Mouse (Mus musculus) kidney, embryonic 16.5 days (tissue): ENCODE results near the gene Epn2. TPM values are rescaled to one million over a fixed set of nuclear protein-coding genes. Genes with fewer than 3 reads are reported as not detected.

Experiments
- ATAC-seq: fragments of 200-750 bp; cut with Nextera tagmentation; 2 replicates; pipeline ENCODE4 v1.8.0; 2017; ENCODE audit warnings: moderate TSS enrichment; ENCODE audit not compliant: low FRiP score, low TSS enrichment
- H3K27ac ChIP-seq: fragments of 300-500 bp; sonication (generic); 2 replicates; pipeline ENCODE4 v1.5.1; 2014; ENCODE audit warnings: low read length
- H3K27me3 ChIP-seq: fragments of 300-500 bp; sonication (generic); 2 replicates; pipeline ENCODE4 v1.6.1; 2014; ENCODE audit warnings: low read length, control low read depth, mixed read lengths; ENCODE audit not compliant: insufficient read depth
- H3K36me3 ChIP-seq: fragments of 300-500 bp; sonication (generic); 2 replicates; pipeline ENCODE4 v1.6.1; 2014; ENCODE audit warnings: low read length, control low read depth, mixed read lengths; ENCODE audit not compliant: insufficient read depth
- H3K4me1 ChIP-seq: fragments of 300-500 bp; sonication (generic); 2 replicates; pipeline ENCODE4 v1.6.1; 2014; ENCODE audit warnings: low read length, control low read depth, mixed read lengths; ENCODE audit not compliant: insufficient read depth
- H3K4me2 ChIP-seq: fragments of 300-500 bp; sonication (generic); replicated peaks from 2 replicates; pipeline ENCODE4 v1.6.1; 2014; ENCODE audit warnings: low read depth, low read length
- H3K4me3 ChIP-seq: fragments of 300-500 bp; sonication (generic); 2 replicates; pipeline ENCODE4 v1.5.1; 2014; ENCODE audit warnings: mild to moderate bottlenecking, low read length
- H3K9ac ChIP-seq: fragments of 300-500 bp; sonication (generic); replicated peaks from 2 replicates; pipeline ENCODE4 v1.6.1; 2014; ENCODE audit warnings: low read length
- H3K9me3 ChIP-seq: fragments of 300-500 bp; sonication (generic); 2 replicates; pipeline ENCODE4 v1.6.1; 2016; ENCODE audit warnings: low read length, control low read depth
- WGBS: fragments of 180-500 bp; shearing (Covaris S2); extraction: QIAGEN DNeasy Blood & Tissue Kit; methylation state at CpG from one replicate; pipeline ENCODE4 v1.1.7; 2014; 5-methylcytosine and 5-hydroxymethylcytosine counted together
- polyA plus RNA-seq: library from polyadenylated mRNA; unstranded; fragments of >200 nt; fragmentation: Nextera tagmentation; extraction: Ambion mirVana; gene quantifications from 2 replicates; pipeline ENCODE4 v1.2.1, GENCODE M21; 2015

Epn2 gene
- polyA plus RNA-seq, 1 experiment from 2014 or later: 25.0 TPM

- no peaks in the 10 kb centered on the region for H3K9me3 ChIP-seq
- WGBS: under 1% methylated on average over 17 of the region's 17 CpGs
- H3K4me3 ChIP-seq: peak overlapping the region; percentile 66
- no peaks in the 10 kb centered on the region for H3K27me3 ChIP-seq
- peaks cover 20% of the 10 kb centered on the region for H3K4me1 ChIP-seq
- H3K27ac ChIP-seq: peak overlapping the region; percentile 91
- H3K36me3 ChIP-seq: no peaks in the 10 kb centered on the region
- peak overlapping the region; percentile 78 for H3K9ac ChIP-seq
- 0 out of 2 replicates have a peak, but pooled peaks have one; percentile 30 for ATAC-seq
- peak overlapping the region; percentile 81 for H3K4me2 ChIP-seq
Measured at GRCm38 (mm10) chr11:61578541-61578982, 925 bp downstream of the Epn2 start.

DNA sequence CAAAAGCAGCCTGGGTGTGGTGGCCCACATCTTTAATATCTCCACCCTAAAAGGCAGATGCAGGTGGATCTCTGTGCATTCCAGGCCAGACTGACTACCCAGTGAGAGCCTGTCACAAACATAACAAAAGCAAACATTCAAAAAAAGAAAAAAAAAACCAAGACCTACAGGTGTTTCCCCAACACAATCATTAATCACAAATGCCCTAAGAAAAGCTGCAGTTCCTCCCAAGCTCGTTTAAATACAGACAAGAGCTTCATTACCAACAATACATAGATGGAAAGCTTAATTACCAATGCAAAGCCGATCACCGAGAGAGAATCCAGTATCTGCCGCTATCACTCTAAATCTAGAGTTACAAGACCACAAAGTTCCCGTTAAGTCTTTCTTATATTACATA is 1.5 kb downstream of the Epn2 start:
- 2% methylated on average over 5 of the region's 5 CpGs for WGBS
- ATAC-seq: no peak
- H3K9ac ChIP-seq: peak overlapping the region; percentile 46; the same call in 1 of the 2 replicates

DNA sequence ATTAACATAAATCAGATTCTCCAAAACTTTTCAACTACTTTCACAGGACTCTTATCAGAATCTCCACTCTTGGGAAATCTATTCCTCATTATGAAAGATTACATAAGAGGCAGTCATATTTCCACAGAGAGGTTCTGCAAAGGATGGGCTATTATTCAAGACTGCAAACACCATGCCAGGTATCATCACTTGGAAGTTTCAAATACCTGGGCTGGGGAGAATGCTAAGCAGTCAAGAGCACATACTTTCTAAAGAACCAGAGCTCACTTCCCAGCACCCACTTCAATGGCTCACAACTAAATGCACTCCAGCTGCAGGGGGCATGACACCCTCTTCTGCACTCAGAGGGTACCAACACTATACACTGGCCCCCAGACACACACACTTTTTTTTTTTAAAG is 2.1 kb downstream of the Epn2 start:
- Histone ChIP-seq H3K4me1 (peaks cover 20% of the 10 kb centered on the region), H3K9me3 (no peaks in the 10 kb centered on the region), H3K36me3 (no peaks in the 10 kb centered on the region), H3K4me3 (no peak overlapping the region; the same call in 1 of the 2 replicates), H3K27me3 (no peaks in the 10 kb centered on the region), H3K9ac (no peak overlapping the region), H3K4me2 (peak overlapping the region; percentile 81), H3K27ac (no peak overlapping the region)
- no peak for ATAC-seq

More for the DNA sequence above, 1.5 kb downstream of the Epn2 start:
- Histone ChIP-seq H3K4me1 (peaks cover 20% of the 10 kb centered on the region), H3K27me3 (no peaks in the 10 kb centered on the region), H3K4me2 (peak overlapping the region; percentile 81), H3K4me3 (peak overlapping the region; percentile 66), H3K9me3 (no peaks in the 10 kb centered on the region), H3K27ac (no peak overlapping the region), H3K36me3 (no peaks in the 10 kb centered on the region)

- Histone ChIP-seq H3K27me3 (no peaks in the 10 kb centered on the region), H3K36me3 (no peaks in the 10 kb centered on the region), H3K9me3 (no peaks in the 10 kb centered on the region), H3K4me3 (no peak overlapping the region), H3K4me1 (peaks cover 18% of the 10 kb centered on the region), H3K27ac (no peak overlapping the region), H3K4me2 (no peak overlapping the region), H3K9ac (no peak overlapping the region)
- WGBS: 72% methylated on average over 4 of the region's 4 CpGs
- ATAC-seq: no peak
Measured at GRCm38 (mm10) chr11:61573266-61573665, 6.2 kb downstream of the Epn2 start.

DNA sequence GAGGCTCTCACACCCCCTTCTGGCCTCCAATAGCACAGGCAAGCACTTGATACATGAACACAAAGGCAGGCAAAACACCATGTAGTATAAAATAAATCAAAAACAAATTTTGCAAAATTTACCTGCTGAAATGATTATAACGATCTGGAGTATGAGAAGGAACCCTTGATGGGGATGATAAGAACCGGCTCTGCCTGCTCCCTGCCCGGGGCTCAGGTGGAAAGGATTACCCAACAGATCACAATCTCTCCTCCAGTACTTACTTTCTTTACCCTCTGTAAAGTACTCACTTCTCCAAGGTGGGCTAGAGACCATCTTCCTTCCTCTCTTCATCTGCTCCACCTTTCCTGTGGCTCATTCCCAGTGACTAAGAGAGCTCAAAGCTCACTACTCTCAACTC is 8.3 kb downstream of the Epn2 start:
- H3K9ac ChIP-seq: no peak overlapping the region
- ATAC-seq: no peak
- no peaks in the 10 kb centered on the region for H3K9me3 ChIP-seq
- H3K4me3 ChIP-seq: no peak overlapping the region
- no peaks in the 10 kb centered on the region for H3K4me1 ChIP-seq
- no peak overlapping the region for H3K4me2 ChIP-seq
- 91% methylated on average over 3 of the region's 3 CpGs for WGBS
- no peaks in the 10 kb centered on the region for H3K36me3 ChIP-seq
- no peak overlapping the region for H3K27ac ChIP-seq
- no peaks in the 10 kb centered on the region for H3K27me3 ChIP-seq

DNA sequence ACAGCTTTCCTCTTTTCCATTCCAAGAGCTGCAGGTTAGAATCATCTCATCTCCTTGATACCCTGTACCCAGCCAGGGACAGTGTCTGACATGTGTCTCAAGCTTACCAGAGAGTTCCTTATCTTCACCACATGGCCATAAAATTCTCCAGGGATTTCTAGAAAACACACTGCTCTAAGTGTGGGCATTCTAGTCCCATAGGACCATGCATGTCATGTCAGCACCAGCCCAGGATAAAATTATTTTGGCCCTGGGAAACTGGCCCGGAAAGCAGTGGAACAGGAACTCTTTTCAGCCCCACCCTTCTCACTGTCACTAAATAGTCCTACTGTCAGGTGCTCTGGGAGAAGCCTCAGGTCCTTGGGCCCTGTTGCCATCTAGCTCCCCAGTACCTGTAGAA is 9.8 kb downstream of the Epn2 start:
- no peaks in the 10 kb centered on the region for H3K9me3 ChIP-seq
- no peak overlapping the region for H3K4me2 ChIP-seq
- H3K27me3 ChIP-seq: no peaks in the 10 kb centered on the region
- no peak overlapping the region for H3K4me3 ChIP-seq
- 92% methylated on average over 1 of the region's 1 CpGs for WGBS
- H3K9ac ChIP-seq: no peak overlapping the region
- no peaks in the 10 kb centered on the region for H3K36me3 ChIP-seq
- no peaks in the 10 kb centered on the region for H3K4me1 ChIP-seq
- ATAC-seq: no peak
- no peak overlapping the region for H3K27ac ChIP-seq

GRCm38 (mm10) chr11:61564566-61564965 is 14.9 kb downstream of the Epn2 start:
- no peak for ATAC-seq
- WGBS: 87% methylated on average over 2 of the region's 2 CpGs

DNA sequence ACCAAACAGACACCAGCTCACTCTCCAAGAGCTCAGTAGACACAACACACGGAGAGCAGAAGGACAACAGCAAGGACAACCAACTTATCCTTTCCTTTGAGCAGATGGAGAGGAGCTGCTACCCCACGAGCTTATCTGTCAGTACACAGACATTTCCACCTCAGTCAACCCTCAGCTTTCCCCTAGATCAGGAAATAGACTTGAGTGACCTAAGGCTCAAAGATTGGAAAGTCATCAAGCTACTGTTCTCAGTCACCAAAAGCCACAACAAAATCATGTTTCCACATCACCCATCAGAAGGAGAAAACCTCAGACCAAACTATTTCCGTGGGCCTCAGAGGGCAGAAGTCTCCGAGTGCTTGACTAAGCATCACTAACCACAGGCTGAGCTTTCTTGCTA is 15.5 kb downstream of the Epn2 start:
- Histone ChIP-seq H3K9me3 (no peaks in the 10 kb centered on the region), H3K4me2 (no peak overlapping the region), H3K36me3 (no peaks in the 10 kb centered on the region), H3K9ac (no peak overlapping the region), H3K4me3 (no peak overlapping the region), H3K27ac (no peak overlapping the region), H3K27me3 (no peaks in the 10 kb centered on the region), H3K4me1 (peaks cover 3% of the 10 kb centered on the region; the same call in 1 of the 2 replicates)
- whole genome bisulfite sequencing: 69% methylated on average over 4 of the region's 4 CpGs
- ATAC-seq: no peak

More at GRCm38 (mm10) chr11:61564566-61564965, 14.9 kb downstream of the Epn2 start:
- Histone ChIP-seq H3K4me3 (no peak overlapping the region), H3K36me3 (no peaks in the 10 kb centered on the region), H3K27ac (no peak overlapping the region), H3K4me2 (no peak overlapping the region), H3K4me1 (peaks cover 3% of the 10 kb centered on the region; the same call in 1 of the 2 replicates), H3K9me3 (no peaks in the 10 kb centered on the region), H3K9ac (no peak overlapping the region), H3K27me3 (no peaks in the 10 kb centered on the region)

- no peak for ATAC-seq
- peaks cover 3% of the 10 kb centered on the region; the same call in 1 of the 2 replicates for H3K4me1 ChIP-seq
- no peak overlapping the region for H3K4me3 ChIP-seq
- 77% methylated on average over 5 of the region's 5 CpGs for WGBS
- H3K9ac ChIP-seq: no peak overlapping the region
- no peak overlapping the region for H3K4me2 ChIP-seq
- H3K36me3 ChIP-seq: no peaks in the 10 kb centered on the region
- H3K27ac ChIP-seq: no peak overlapping the region
- H3K9me3 ChIP-seq: no peaks in the 10 kb centered on the region
- no peaks in the 10 kb centered on the region for H3K27me3 ChIP-seq
Measured at GRCm38 (mm10) chr11:61562421-61562820, 17.1 kb downstream of the Epn2 start.

DNA sequence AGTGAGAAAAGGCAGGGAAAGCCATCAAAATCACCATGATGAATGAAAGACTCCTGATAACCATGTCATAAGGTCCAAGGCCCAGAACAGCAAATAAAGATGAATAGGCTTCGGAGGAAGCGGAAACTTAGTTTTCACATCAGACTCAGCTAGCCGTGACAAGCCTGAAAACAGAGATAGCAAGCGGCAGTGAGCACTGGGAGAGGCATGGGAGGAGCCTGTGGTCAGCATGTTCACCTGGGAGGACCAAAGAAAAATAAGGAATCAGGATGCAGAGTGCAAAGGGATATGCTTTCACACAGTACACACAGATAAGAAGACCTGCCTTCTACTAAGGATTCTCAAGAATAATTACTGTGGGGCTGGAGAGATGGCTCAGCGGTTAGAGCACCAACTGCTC is 19.9 kb downstream of the Epn2 start:
- ATAC-seq: no peak
- Histone ChIP-seq H3K9me3 (no peaks in the 10 kb centered on the region), H3K4me3 (no peak overlapping the region), H3K27me3 (no peaks in the 10 kb centered on the region), H3K27ac (no peak overlapping the region), H3K4me1 (peaks cover 3% of the 10 kb centered on the region; the same call in 1 of the 2 replicates), H3K36me3 (no peaks in the 10 kb centered on the region), H3K4me2 (no peak overlapping the region), H3K9ac (no peak overlapping the region)
- 50% methylated on average over 5 of the region's 5 CpGs for WGBS
